8 mouse cellular contexts compared by ENCODE assay signal in the genomic region with DNA sequence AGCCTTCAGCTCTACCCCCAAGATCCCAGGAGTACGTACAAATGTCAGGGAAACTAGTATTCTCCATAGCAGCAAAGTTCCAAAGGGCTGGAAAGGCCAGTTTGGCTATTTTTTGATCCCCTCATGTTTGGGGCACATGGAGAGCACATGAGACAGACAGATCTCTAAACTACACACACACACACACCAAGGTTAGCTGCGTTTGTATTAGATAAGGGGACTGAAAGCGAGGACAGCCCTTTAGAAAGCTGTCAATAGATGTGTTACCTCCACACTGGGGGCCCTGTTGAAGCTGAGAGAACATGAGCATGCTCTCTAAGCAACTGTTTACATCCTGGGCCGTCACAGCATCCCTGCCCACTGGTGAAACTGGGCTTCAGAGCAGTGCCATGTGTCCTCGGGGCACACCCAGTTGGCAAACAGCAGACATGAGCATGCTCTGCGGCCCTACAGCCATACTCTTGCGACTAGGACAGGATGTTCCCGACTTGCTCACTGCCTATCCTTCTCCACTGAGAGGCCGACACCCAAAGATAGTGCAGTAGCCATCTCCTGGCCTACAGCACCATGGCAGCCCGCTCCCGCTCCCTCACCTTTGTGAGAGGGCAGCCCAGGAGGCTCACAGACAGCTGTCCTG. TPM values are rescaled to one million over a fixed set of nuclear protein-coding genes. Genes with fewer than 3 reads are reported as not detected.
DNase-seq lines count a peak whose midpoint lies in the region; ATAC-seq lines count a peak whose summit lies in the region.

No protein-coding gene starts in this region.

- H3K4me1 ChIP-seq in heart, embryonic 10.5 days: peaks cover 19% of the 10 kb centered on the region
- peaks cover 9% of the 10 kb centered on the region; the same call in 1 of the 2 replicates for H3K4me1 ChIP-seq in heart, embryonic 16.5 days (ENCODE audit: control insufficient read depth, insufficient read depth, low read length)
- peaks cover 29% of the 10 kb centered on the region for H3K4me1 ChIP-seq in neural tube, embryonic 15.5 days

- no peak for DNase-seq in heart, embryonic 10.5 days (ENCODE audit: low spot score)
- DNase-seq in heart, postnatal 4 days: no peak
- DNase-seq in c-Kit-positive CD71-positive TER-119-positive erythroid progenitor cells, embryonic 14.5 days (ENCODE audit: low spot score): peak; percentile 58
- peak; percentile 54 for DNase-seq in lung, postnatal 14 days
- no peak for DNase-seq in right cerebral cortex, postnatal 25 days
- DNase-seq in left cerebral cortex, postnatal 25 days (ENCODE audit: low spot score in 2 of 2): no peak

- no peak overlapping the region for H3K4me3 ChIP-seq in heart, embryonic 10.5 days
- no peak overlapping the region for H3K4me3 ChIP-seq in heart, embryonic 16.5 days (ENCODE audit: low read length)
- no peak overlapping the region for H3K4me3 ChIP-seq in neural tube, embryonic 15.5 days (replicated peaks)

- H3K4me2 ChIP-seq in heart, embryonic 16.5 days (ENCODE audit: low read depth, low read length): no peak overlapping the region
- no peak overlapping the region for H3K4me2 ChIP-seq in neural tube, embryonic 15.5 days

- 57% methylated on average over 11 of the region's 11 CpGs for WGBS in heart, embryonic 10.5 days
- WGBS in heart, embryonic 16.5 days: 58% methylated on average over 11 of the region's 11 CpGs
- 84% methylated on average over 11 of the region's 11 CpGs for WGBS in neural tube, embryonic 15.5 days

- intact Hi-C loops in left cerebral cortex, postnatal 25 days (cut with DNase I): no loop called here

- no peak overlapping the region for H3K9ac ChIP-seq in heart, embryonic 16.5 days (ENCODE audit: low read length)
- no peak overlapping the region for H3K9ac ChIP-seq in neural tube, embryonic 15.5 days (replicated peaks)

- H3K27ac ChIP-seq in heart, embryonic 10.5 days: peak overlapping the region; percentile 69
- H3K27ac ChIP-seq in heart, embryonic 16.5 days (ENCODE audit: low read length): 0 out of 2 replicates have a peak overlapping the region, but pooled peaks have one; percentile 10
- no peak overlapping the region for H3K27ac ChIP-seq in neural tube, embryonic 15.5 days (replicated peaks)

- no peaks in the 10 kb centered on the region for H3K9me3 ChIP-seq in heart, embryonic 10.5 days
- H3K9me3 ChIP-seq in heart, embryonic 16.5 days (replicated peaks; ENCODE audit: control insufficient read depth, low read length): no peaks in the 10 kb centered on the region
- H3K9me3 ChIP-seq in neural tube, embryonic 15.5 days (replicated peaks): no peaks in the 10 kb centered on the region

- no peaks in the 10 kb centered on the region for H3K27me3 ChIP-seq in heart, embryonic 10.5 days (ENCODE audit: insufficient read depth, poor library complexity, severe bottlenecking)
- H3K27me3 ChIP-seq in heart, embryonic 16.5 days (ENCODE audit: control insufficient read depth, insufficient read depth, low read length): no peaks in the 10 kb centered on the region
- no peaks in the 10 kb centered on the region for H3K27me3 ChIP-seq in neural tube, embryonic 15.5 days (replicated peaks)

- ATAC-seq in heart, embryonic 16.5 days (replicated peaks; ENCODE audit: extremely low read depth, insufficient read depth, low FRiP score): no peak
- ATAC-seq in neural tube, embryonic 15.5 days (ENCODE audit: low FRiP score): no peak

- H3K36me3 ChIP-seq in heart, embryonic 10.5 days: peaks cover 26% of the 10 kb centered on the region
- H3K36me3 ChIP-seq in heart, embryonic 16.5 days (ENCODE audit: control insufficient read depth, insufficient read depth): peaks cover 2% of the 10 kb centered on the region; the same call in 1 of the 2 replicates
- H3K36me3 ChIP-seq in neural tube, embryonic 15.5 days: no peaks in the 10 kb centered on the region

RNA-seq across cellular contexts. Expression of gene Fam53b, which starts 47.3 kb away (rescaled TPM):
- polyA plus RNA-seq in heart, embryonic 10.5 days (2016; fragmentation: Nextera tagmentation; extraction: Ambion mirVana): 17.7 and 18.4 TPM in 2 replicates
- total RNA-seq in heart, postnatal 4 days (2021): 10 to 100 TPM; 29.6 to 38.3 TPM
- 16.4 and 21.8 TPM in 2 replicates for polyA plus RNA-seq in heart, embryonic 16.5 days (2015; fragmentation: Nextera tagmentation; extraction: Ambion mirVana)
- 12.4 and 14.2 TPM in 2 replicates for polyA plus RNA-seq in neural tube, embryonic 15.5 days (2015; fragmentation: Nextera tagmentation; extraction: Ambion mirVana)
- total RNA-seq in left cerebral cortex, postnatal 25 days (2021): 10 to 100 TPM; 48.1 to 50.7 TPM

Comparison
In these comparisons a context has a peak if more than half of its experiments do, and no peak if none do; other contexts are left out.
1. DNase-seq: peak in c-Kit-positive CD71-positive TER-119-positive erythroid progenitor cells, embryonic 14.5 days (single experiment) and lung, postnatal 14 days (single experiment); none in heart, embryonic 10.5 days (single experiment), heart, postnatal 4 days (single experiment), right cerebral cortex, postnatal 25 days (single experiment) and left cerebral cortex, postnatal 25 days (0 of 2).